Mouse (Mus musculus) liver, embryonic 15.5 days (tissue): ENCODE results near the gene Eppin. TPM values are rescaled to one million over a fixed set of nuclear protein-coding genes. Genes with fewer than 3 reads are reported as not detected.

Experiments used
- ATAC-seq: fragments of 200-750 bp; cut with Nextera tagmentation; 2 replicates; pipeline ENCODE4 v1.8.0; 2017; ENCODE audit warnings: moderate number of reproducible peaks, mild to moderate bottlenecking, moderate library complexity; ENCODE audit not compliant: insufficient read depth
- H3K27ac ChIP-seq: fragments of 300-500 bp; sonication (generic); replicated peaks from 2 replicates; pipeline ENCODE4 v1.5.1; 2015; ENCODE audit warnings: mild to moderate bottlenecking, inconsistent platforms
- H3K27me3 ChIP-seq: fragments of 300-500 bp; sonication (generic); 2 replicates; pipeline ENCODE4 v1.6.1; 2015; ENCODE audit warnings: mild to moderate bottlenecking, inconsistent platforms
- H3K36me3 ChIP-seq: fragments of 300-500 bp; sonication (generic); replicated peaks from 2 replicates; pipeline ENCODE4 v1.6.1; 2015; ENCODE audit warnings: moderate library complexity, mild to moderate bottlenecking, inconsistent platforms
- H3K4me1 ChIP-seq: fragments of 300-500 bp; sonication (generic); replicated peaks from 2 replicates; pipeline ENCODE4 v1.6.1; 2015; ENCODE audit warnings: inconsistent platforms
- H3K4me2 ChIP-seq: fragments of 300-500 bp; sonication (generic); 2 replicates; pipeline ENCODE4 v1.6.1; 2015; ENCODE audit warnings: moderate library complexity, mild to moderate bottlenecking, inconsistent platforms
- H3K4me3 ChIP-seq: fragments of 300-500 bp; sonication (generic); replicated peaks from 2 replicates; pipeline ENCODE4 v1.5.1; 2015; ENCODE audit warnings: mild to moderate bottlenecking, inconsistent platforms
- H3K9ac ChIP-seq: fragments of 300-500 bp; sonication (generic); 2 replicates; pipeline ENCODE4 v1.6.1; 2015; ENCODE audit warnings: moderate library complexity, mild to moderate bottlenecking, inconsistent platforms
- H3K9me3 ChIP-seq: fragments of 300-500 bp; sonication (generic); replicated peaks from 2 replicates; pipeline ENCODE4 v1.6.1; 2016; ENCODE audit warnings: inconsistent platforms
- WGBS: fragments of 180-500 bp; shearing (Covaris S2); methylation state at CpG from one replicate; pipeline ENCODE4 v1.1.7; 2015; ENCODE audit warnings: mixed read lengths; ENCODE audit not compliant: insufficient replicate concordance; 5-methylcytosine and 5-hydroxymethylcytosine counted together
- polyA plus RNA-seq: library from polyadenylated mRNA; unstranded; fragments of >200 nt; fragmentation: Nextera tagmentation; extraction: Ambion mirVana; gene quantifications from 2 replicates; pipeline ENCODE4 v1.2.1, GENCODE M21; 2015

The Eppin gene
- polyA plus RNA-seq, 1 experiment from 2014 or later, result not detected

- 20% methylated on average over 8 of the region's 8 CpGs for WGBS
- no peak overlapping the region for H3K4me2 ChIP-seq
- H3K27me3 ChIP-seq, result peaks cover 8% of the 10 kb centered on the region; the same call in 1 of the 2 replicates
- no peaks in the 10 kb centered on the region for H3K36me3 ChIP-seq
- H3K9ac ChIP-seq, result no peak overlapping the region
- no peaks in the 10 kb centered on the region for H3K9me3 ChIP-seq
- no peaks in the 10 kb centered on the region for H3K4me1 ChIP-seq
- H3K4me3 ChIP-seq, result no peak overlapping the region
- H3K27ac ChIP-seq, result no peak overlapping the region
- no peak for ATAC-seq
Measured at GRCm38 (mm10) chr2:164540652-164541427, 52.6 kb downstream of the Eppin start.

Other genes with a start within 250 kb of the Eppin start
- 21.3 and 24.2 TPM in 2 replicates for gene Slpi, start 204.5 kb downstream of the Eppin start, polyA plus RNA-seq
- 0.07 and 0.63 TPM in 2 replicates for gene Rbpjl, start 190.5 kb downstream of the Eppin start, polyA plus RNA-seq
- gene Matn4, start 188.4 kb downstream of the Eppin start, polyA plus RNA-seq, result 0.28 and 0.32 TPM in 2 replicates
- 55.0 and 63.3 TPM in 2 replicates for gene Sdc4, start 149.7 kb downstream of the Eppin start, polyA plus RNA-seq
- 27.1 and 29.7 TPM in 2 replicates for gene Sys1, start 136.6 kb downstream of the Eppin start, polyA plus RNA-seq
- 5.0 TPM in 1 of 2 replicates, not detected in the other for gene Gm20458, start 132.6 kb downstream of the Eppin start, polyA plus RNA-seq
- not detected in 2 replicates for gene Trp53tg5, start 119.9 kb downstream of the Eppin start, polyA plus RNA-seq
- 2.2 and 6.2 TPM in 2 replicates for gene Dbndd2, start 107.5 kb downstream of the Eppin start, polyA plus RNA-seq
- 23.6 and 25.9 TPM in 2 replicates for gene Pigt, start 96.1 kb downstream of the Eppin start, polyA plus RNA-seq
- gene Wfdc2, start 31.2 kb downstream of the Eppin start, polyA plus RNA-seq, result 1.7 TPM in 2 replicates
- gene Spint3, start 20.1 kb downstream of the Eppin start, polyA plus RNA-seq, result not detected in 2 replicates
- gene Wfdc6a, start 8.1 kb downstream of the Eppin start, polyA plus RNA-seq, result not detected in 2 replicates
- not detected in 2 replicates for gene Wfdc6b, start 19.9 kb upstream of the Eppin start, polyA plus RNA-seq
- gene Wfdc8, start 20.0 kb upstream of the Eppin start, polyA plus RNA-seq, result not detected in 2 replicates
- not detected in 2 replicates for gene Wfdc16, start 45.2 kb upstream of the Eppin start, polyA plus RNA-seq
- not detected in 2 replicates for gene Wfdc10, start 62.5 kb upstream of the Eppin start, polyA plus RNA-seq
- not detected in 2 replicates for gene Wfdc9, start 63.0 kb upstream of the Eppin start, polyA plus RNA-seq
- not detected in 2 replicates for gene Wfdc11, start 80.5 kb upstream of the Eppin start, polyA plus RNA-seq
- not detected in 2 replicates for gene Wfdc13, start 91.5 kb upstream of the Eppin start, polyA plus RNA-seq
- not detected in 2 replicates for gene Spint4, start 104.9 kb upstream of the Eppin start, polyA plus RNA-seq
- not detected in 2 replicates for gene Spint5, start 121.7 kb upstream of the Eppin start, polyA plus RNA-seq
- 2.3 and 2.4 TPM in 2 replicates for gene Wfdc3, start 152.3 kb upstream of the Eppin start, polyA plus RNA-seq
- gene Dnttip1, start 152.4 kb upstream of the Eppin start, polyA plus RNA-seq, result 40.5 and 41.1 TPM in 2 replicates
- gene Ube2c, start 176.3 kb upstream of the Eppin start, polyA plus RNA-seq, result 682 and 720 TPM in 2 replicates
- gene Tnnc2, start 186.4 kb upstream of the Eppin start, polyA plus RNA-seq, result 27.2 and 51.1 TPM in 2 replicates
- 5.6 and 7.9 TPM in 2 replicates for gene Snx21, start 192.2 kb upstream of the Eppin start, polyA plus RNA-seq
- 20.3 and 21.3 TPM in 2 replicates for gene Acot8, start 211.3 kb upstream of the Eppin start, polyA plus RNA-seq
- gene Zswim3, start 211.5 kb upstream of the Eppin start, polyA plus RNA-seq, result 4.3 and 5.5 TPM in 2 replicates
- gene Zswim1, start 229.1 kb upstream of the Eppin start, polyA plus RNA-seq, result 4.4 TPM in 2 replicates
- not detected in 2 replicates for gene Spata25, start 234.9 kb upstream of the Eppin start, polyA plus RNA-seq
- 75.4 and 81.1 TPM in 2 replicates for gene Ctsa, start 239.3 kb upstream of the Eppin start, polyA plus RNA-seq
- gene Neurl2, start 239.9 kb upstream of the Eppin start, polyA plus RNA-seq, result 1.5 and 2.5 TPM in 2 replicates